Mouse (Mus musculus): Measurements from ENCODE around the gene Tmem98. TPM values are rescaled to one million over a fixed set of nuclear protein-coding genes. Genes with fewer than 3 reads are reported as not detected.

Tmem98 gene
- 60.7 TPM for polyA plus RNA-seq (2012; fragmentation: generic; extraction: Trizol)

DNA sequence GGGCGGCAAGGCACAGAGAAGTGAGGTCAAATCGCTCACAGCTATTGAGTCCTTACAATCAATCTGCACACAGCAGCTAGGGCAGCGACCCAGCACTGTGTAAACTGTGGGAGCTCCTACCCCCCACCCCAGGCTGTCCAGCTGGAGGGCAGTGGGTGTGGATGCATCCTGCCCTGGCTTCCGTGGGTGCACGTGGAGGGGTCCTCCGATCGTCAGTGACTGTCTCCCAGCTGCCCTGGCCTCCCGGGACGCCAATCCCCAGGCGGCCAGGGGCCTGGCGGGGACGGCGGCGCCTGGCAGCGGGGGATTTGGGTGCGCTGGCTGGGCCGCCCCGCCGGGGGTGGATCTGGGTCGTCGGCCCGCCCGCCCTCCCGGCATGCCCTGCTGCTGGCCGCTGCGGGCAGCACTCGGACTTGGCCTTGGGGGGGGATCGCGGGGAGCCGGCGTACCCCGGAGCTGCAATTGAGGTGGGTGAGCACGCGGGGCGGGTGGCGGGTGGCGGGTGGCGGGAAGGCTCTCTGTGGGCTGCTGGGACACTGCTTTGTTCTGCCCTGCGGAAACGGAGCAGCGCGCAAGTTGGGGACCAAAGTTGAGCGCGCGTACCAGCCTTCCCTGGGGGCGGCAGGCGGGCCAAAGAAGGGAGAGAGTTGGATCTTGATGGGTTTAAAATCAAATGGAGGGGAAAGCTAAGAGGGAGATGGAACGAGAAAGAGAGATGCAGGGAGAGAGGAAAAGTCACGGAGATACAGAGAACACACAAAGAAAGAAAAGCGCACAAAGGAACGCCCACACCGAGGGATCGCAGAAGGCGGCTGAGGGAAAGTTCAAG, at the start of gene Tmem98:
Gene Tmem98 (plus strand): TSS at position 183 of the 829 bp plus-strand sequence.
- no peaks in the 10 kb centered on the region for H3K36me3 ChIP-seq (ENCODE audit: control insufficient read depth, insufficient read depth)
- peak within 1 kb of the TSS; percentile 25 for H3ac ChIP-seq (ENCODE audit: control insufficient read depth, insufficient read length)
- H3K4me3 ChIP-seq: peak within 1 kb of the TSS; percentile 50
- TF ChIP-seq POLR2A (IDR thresholded peaks at IDR 0.05; ENCODE audit: insufficient read length, low read depth) (peak; percentile 59), E2F4 (IDR thresholded peaks at IDR 0.05; ENCODE audit: insufficient read depth) (no peak)
- no peaks in the 10 kb centered on the region for H3K79me2 ChIP-seq (ENCODE audit: control insufficient read depth, insufficient read depth)
- no peaks in the 10 kb centered on the region for H3K27me3 ChIP-seq (ENCODE audit: control insufficient read depth, insufficient read depth, insufficient read length)
- peak within 1 kb of the TSS; percentile 93 for H3K4me2 ChIP-seq (ENCODE audit: low read depth)

- Histone ChIP-seq H3K79me2 (ENCODE audit: control insufficient read depth, insufficient read depth) (no peaks in the 10 kb centered on the region), H3K4me3 (no peak overlapping the region), H3ac (ENCODE audit: control insufficient read depth, insufficient read length) (no peak overlapping the region), H3K27me3 (ENCODE audit: control insufficient read depth, insufficient read depth, insufficient read length) (no peaks in the 10 kb centered on the region), H3K36me3 (ENCODE audit: control insufficient read depth, insufficient read depth) (no peaks in the 10 kb centered on the region), H3K4me2 (ENCODE audit: low read depth) (no peak overlapping the region)
- TF ChIP-seq E2F4 (IDR thresholded peaks at IDR 0.05; ENCODE audit: insufficient read depth) (no peak), SRF (IDR thresholded peaks at IDR 0.05; ENCODE audit: control insufficient read depth, insufficient read length, low read depth) (no peak), POLR2AphosphoS2 (IDR thresholded peaks at IDR 0.05; ENCODE audit: insufficient read length, low read depth) (no peak), REST (IDR thresholded peaks at IDR 0.05; ENCODE audit: insufficient read depth, insufficient read length) (no peak), MAX (IDR thresholded peaks at IDR 0.05; ENCODE audit: low read depth) (no peak), CEBPB (IDR thresholded peaks at IDR 0.05; ENCODE audit: insufficient read depth, poor library complexity, severe bottlenecking) (no peak), TCF3 (IDR thresholded peaks at IDR 0.05; ENCODE audit: insufficient read length, low read depth) (no peak), TCF12 (IDR thresholded peaks at IDR 0.05; ENCODE audit: insufficient read depth, poor library complexity, severe bottlenecking) (no peak), MYOD1 (IDR thresholded peaks at IDR 0.05; ENCODE audit: control insufficient read depth in 1 of 3, insufficient read length in 2 of 3, low read depth in 2 of 3) (no peak), POLR2A (IDR thresholded peaks at IDR 0.05; ENCODE audit: insufficient read length, low read depth) (no peak), MYOG (IDR thresholded peaks at IDR 0.05; ENCODE audit: control insufficient read depth in 1 of 3, insufficient read depth in 1 of 3, insufficient read length in 2 of 3, low read depth in 2 of 3) (no peak), USF1 (IDR thresholded peaks at IDR 0.05; ENCODE audit: low read depth) (no peak)
Measured at GRCm38 (mm10) chr11:80761285-80761974, 48.5 kb upstream of the Tmem98 start.

- no peak overlapping the region for H3K4me2 ChIP-seq (ENCODE audit: low read depth)
- H3ac ChIP-seq (ENCODE audit: control insufficient read depth, insufficient read length): no peak overlapping the region
- no peaks in the 10 kb centered on the region for H3K79me2 ChIP-seq (ENCODE audit: control insufficient read depth, insufficient read depth)
- no peaks in the 10 kb centered on the region for H3K36me3 ChIP-seq (ENCODE audit: control insufficient read depth, insufficient read depth)
- TF ChIP-seq TCF3 (IDR thresholded peaks at IDR 0.05; ENCODE audit: insufficient read length, low read depth): no peak
- no peak for TF ChIP-seq MYOG (IDR thresholded peaks at IDR 0.05; ENCODE audit: control insufficient read depth in 1 of 3, insufficient read depth in 1 of 3, insufficient read length in 2 of 3, low read depth in 2 of 3)
- no peak for TF ChIP-seq MAX (IDR thresholded peaks at IDR 0.05; ENCODE audit: low read depth)
- TF ChIP-seq USF1 (IDR thresholded peaks at IDR 0.05; ENCODE audit: low read depth): no peak
- no peak for TF ChIP-seq E2F4 (IDR thresholded peaks at IDR 0.05; ENCODE audit: insufficient read depth)
- no peak for TF ChIP-seq TCF12 (IDR thresholded peaks at IDR 0.05; ENCODE audit: insufficient read depth, poor library complexity, severe bottlenecking)
- TF ChIP-seq REST (IDR thresholded peaks at IDR 0.05; ENCODE audit: insufficient read depth, insufficient read length): no peak
- no peak for TF ChIP-seq MYOD1 (IDR thresholded peaks at IDR 0.05; ENCODE audit: control insufficient read depth in 1 of 3, insufficient read length in 2 of 3, low read depth in 2 of 3)
- no peak for TF ChIP-seq SRF (IDR thresholded peaks at IDR 0.05; ENCODE audit: control insufficient read depth, insufficient read length, low read depth)
- no peak for TF ChIP-seq CEBPB (IDR thresholded peaks at IDR 0.05; ENCODE audit: insufficient read depth, poor library complexity, severe bottlenecking)
- no peak for TF ChIP-seq POLR2A (IDR thresholded peaks at IDR 0.05; ENCODE audit: insufficient read length, low read depth)
- TF ChIP-seq POLR2AphosphoS2 (IDR thresholded peaks at IDR 0.05; ENCODE audit: insufficient read length, low read depth): no peak
- no peaks in the 10 kb centered on the region for H3K27me3 ChIP-seq (ENCODE audit: control insufficient read depth, insufficient read depth, insufficient read length)
- H3K4me3 ChIP-seq: no peak overlapping the region
Measured at GRCm38 (mm10) chr11:80762066-80762465, 47.9 kb upstream of the Tmem98 start.

GRCm38 (mm10) chr11:80766068-80766467, 43.9 kb upstream of the Tmem98 start:
- TF ChIP-seq REST (IDR thresholded peaks at IDR 0.05; ENCODE audit: insufficient read depth, insufficient read length) (no peak), MYOG (IDR thresholded peaks at IDR 0.05; ENCODE audit: control insufficient read depth in 1 of 3, insufficient read depth in 1 of 3, insufficient read length in 2 of 3, low read depth in 2 of 3) (no peak)
- no peaks in the 10 kb centered on the region for H3K27me3 ChIP-seq (ENCODE audit: control insufficient read depth, insufficient read depth, insufficient read length)
- H3K36me3 ChIP-seq (ENCODE audit: control insufficient read depth, insufficient read depth): no peaks in the 10 kb centered on the region
- no peaks in the 10 kb centered on the region for H3K79me2 ChIP-seq (ENCODE audit: control insufficient read depth, insufficient read depth)
- H3ac ChIP-seq (ENCODE audit: control insufficient read depth, insufficient read length): no peak overlapping the region
- no peak overlapping the region for H3K4me2 ChIP-seq (ENCODE audit: low read depth)
- no peak overlapping the region for H3K4me3 ChIP-seq
